Mouse (Mus musculus): ENCODE measurements around the gene Ppp1r36. TPM values are rescaled to one million over a fixed set of nuclear protein-coding genes. Genes with fewer than 3 reads are reported as not detected.

The Ppp1r36 gene
- total and polyA plus RNA-seq, 3 experiments = not detected

- TF ChIP-seq UBTF (IDR thresholded peaks at IDR 0.05; ENCODE audit: borderline replicate concordance, insufficient read depth, low read depth, low read length) (peak; percentile 80; the same call in 1 of the 2 replicates), BHLHE40 (IDR thresholded peaks at IDR 0.05; ENCODE audit: borderline replicate concordance, low read depth, low read length) (no peak), RCOR1 (IDR thresholded peaks at IDR 0.05; ENCODE audit: low read depth, low read length) (no peak), MAX (IDR thresholded peaks at IDR 0.05; ENCODE audit: low read length) (no peak), GABPA (IDR thresholded peaks at IDR 0.05; ENCODE audit: low read depth, low read length) (no peak), ZNF384 (IDR thresholded peaks at IDR 0.05; ENCODE audit: low read depth, low read length) (no peak), POLR2AphosphoS5 (IDR thresholded peaks at IDR 0.05; ENCODE audit: borderline replicate concordance, low read depth, low read length) (peak; percentile 58; the same call in 1 of the 2 replicates), CTCF (IDR thresholded peaks at IDR 0.05 in 2 of 3, conservative IDR thresholded peaks at IDR 0.05 in 1 of 3; ENCODE audit: control insufficient read depth in 1 of 3, insufficient read depth in 1 of 3, low read depth in 2 of 3, low read length in 3 of 3, poor library complexity in 1 of 3, severe bottlenecking in 1 of 3) (no peak), POLR2AphosphoS2 (IDR thresholded peaks at IDR 0.05; ENCODE audit: low read length) (peak; percentile 82; the same call in 1 of the 2 replicates), ETS1 (IDR thresholded peaks at IDR 0.05; ENCODE audit: low read depth, low read length) (0 out of 2 replicates have a peak, but pooled peaks have one; percentile 15)
Observed at GRCm38 (mm10) chr12:76369978-76370830, 47.1 kb upstream of the Ppp1r36 start, which contains the start of gene Zbtb1 (continued).

- peak overlapping the region; percentile 100 for H3K9ac ChIP-seq (ENCODE audit: control insufficient read depth, low read depth, low read length, poor library complexity, severe bottlenecking)
- H3K4me1 ChIP-seq (ENCODE audit: control insufficient read depth in 1 of 2, insufficient read depth in 2 of 2, low read length in 2 of 2) = peaks cover 23 to 40% of the 10 kb centered on the region in 2 experiments
- no peaks in the 10 kb centered on the region for H3K27me3 ChIP-seq (ENCODE audit: control insufficient read depth in 1 of 2, insufficient read depth in 2 of 2, low read length in 2 of 2)
- peak in 1 of 2 experiments; percentile 19; a peak in 1 of 4 replicates for TF ChIP-seq EP300 (IDR thresholded peaks at IDR 0.05; ENCODE audit: low read depth in 1 of 2, low read length in 2 of 2)
- no peak for TF ChIP-seq GABPA (IDR thresholded peaks at IDR 0.05; ENCODE audit: low read depth, low read length)
- peak; percentile 22 to 63; a peak in 2 of 4 replicates for TF ChIP-seq POLR2A (IDR thresholded peaks at IDR 0.05; ENCODE audit: control insufficient read depth in 1 of 2, insufficient read depth in 1 of 2, low read depth in 1 of 2, low read length in 2 of 2, poor library complexity in 1 of 2)
- TF ChIP-seq ZMIZ1 (IDR thresholded peaks at IDR 0.05; ENCODE audit: low read depth, low read length) = no peak
- TF ChIP-seq ETS1 (IDR thresholded peaks at IDR 0.05; ENCODE audit: low read depth, low read length) = no peak
- TF ChIP-seq BHLHE40 (IDR thresholded peaks at IDR 0.05; ENCODE audit: borderline replicate concordance, low read depth, low read length) = peak; percentile 27; the same call in 1 of the 2 replicates
- no peak for TF ChIP-seq ZNF384 (IDR thresholded peaks at IDR 0.05; ENCODE audit: low read depth, low read length)
- TF ChIP-seq MYB (IDR thresholded peaks at IDR 0.05; ENCODE audit: low read depth, low read length) = no peak
- no peak; the same call in none of the 2 replicates for TF ChIP-seq SIN3A (IDR thresholded peaks at IDR 0.05; ENCODE audit: low read length)
- TF ChIP-seq UBTF (IDR thresholded peaks at IDR 0.05; ENCODE audit: borderline replicate concordance, insufficient read depth, low read depth, low read length) = 0 out of 2 replicates have a peak, but pooled peaks have one; percentile 87
- TF ChIP-seq NRF1 (IDR thresholded peaks at IDR 0.05; ENCODE audit: insufficient read depth, low read depth, low read length, poor library complexity, severe bottlenecking) = no peak
- peak; percentile 54; the same call in 1 of the 2 replicates for TF ChIP-seq NELFE (IDR thresholded peaks at IDR 0.05; ENCODE audit: low read depth, low read length)
- peak; percentile 64; the same call in 1 of the 2 replicates for TF ChIP-seq MYC (IDR thresholded peaks at IDR 0.05; ENCODE audit: low read depth, low read length)
- no peak for TF ChIP-seq JUND (IDR thresholded peaks at IDR 0.05; ENCODE audit: low read depth, low read length)
- no peak for TF ChIP-seq CHD1 (IDR thresholded peaks at IDR 0.05; ENCODE audit: low read depth, low read length)
- peak; percentile 20; the same call in 1 of the 2 replicates for TF ChIP-seq E2F4 (IDR thresholded peaks at IDR 0.05; ENCODE audit: borderline replicate concordance, low read depth, low read length)
- TF ChIP-seq POLR2AphosphoS2 (IDR thresholded peaks at IDR 0.05; ENCODE audit: low read length) = no peak
- peak; percentile 82 for TF ChIP-seq USF1 (IDR thresholded peaks at IDR 0.05; ENCODE audit: low read depth, low read length)
- peak; percentile 18; the same call in 1 of the 2 replicates for TF ChIP-seq MAZ (IDR thresholded peaks at IDR 0.05; ENCODE audit: low read depth, low read length)
- peak; percentile 92 for TF ChIP-seq MXI1 (IDR thresholded peaks at IDR 0.05; ENCODE audit: low read depth, low read length)
- no peak; the same call in 1 of the 2 replicates for TF ChIP-seq HCFC1 (IDR thresholded peaks at IDR 0.05; ENCODE audit: low read depth, low read length)
- peak; percentile 76; the same call in 1 of the 2 replicates for TF ChIP-seq MAX (IDR thresholded peaks at IDR 0.05; ENCODE audit: low read length)
- TF ChIP-seq TAL1 (IDR thresholded peaks at IDR 0.05; ENCODE audit: low read length) = no peak
- TF ChIP-seq TBP (IDR thresholded peaks at IDR 0.05; ENCODE audit: low read depth, low read length) = peak; percentile 56
- TF ChIP-seq KAT2A (conservative IDR thresholded peaks at IDR 0.05; ENCODE audit: low read depth, low read length) = no peak
- H3K36me3 ChIP-seq (ENCODE audit: control insufficient read depth in 1 of 2, insufficient read depth in 2 of 2, low read length in 2 of 2) = peaks cover 0 to 49% of the 10 kb centered on the region in 2 experiments; a peak in 2 of 4 replicates
- peak overlapping the region; percentile 87 to 94 for H3K4me3 ChIP-seq (ENCODE audit: control insufficient read depth in 1 of 2, insufficient read depth in 1 of 2, low read depth in 2 of 2, low read length in 2 of 2)
- no peaks in the 10 kb centered on the region for H3K9me3 ChIP-seq (replicated peaks; ENCODE audit: insufficient read depth, low read length)
- peaks cover 88% of the 10 kb centered on the region for H3K79me2 ChIP-seq (ENCODE audit: control insufficient read depth, insufficient read depth, low read length, poor library complexity)
- peak overlapping the region; percentile 97 for H3K27ac ChIP-seq (ENCODE audit: control insufficient read depth, low read depth, low read length)
- peak; percentile 84 for DNase-seq (ENCODE audit: low read depth, low spot score)
Observed at GRCm38 (mm10) chr12:76370831-76371571, 46.3 kb upstream of the Ppp1r36 start.

Measured in MEL (cell line).